Mouse (Mus musculus): ENCODE data around the gene E2f6.
A peak's percentile ranks its signal among the peaks of the same experiment; 100 is the strongest.

E2f6 gene

GRCm38 (mm10) chr12:16800959-16801315 lies 9.8 kb upstream of the E2f6 start:
- DNase-seq = no peak

GRCm38 (mm10) chr12:16803237-16803955 lies 7.4 kb upstream of the E2f6 start:
- no peak for DNase-seq

DNA sequence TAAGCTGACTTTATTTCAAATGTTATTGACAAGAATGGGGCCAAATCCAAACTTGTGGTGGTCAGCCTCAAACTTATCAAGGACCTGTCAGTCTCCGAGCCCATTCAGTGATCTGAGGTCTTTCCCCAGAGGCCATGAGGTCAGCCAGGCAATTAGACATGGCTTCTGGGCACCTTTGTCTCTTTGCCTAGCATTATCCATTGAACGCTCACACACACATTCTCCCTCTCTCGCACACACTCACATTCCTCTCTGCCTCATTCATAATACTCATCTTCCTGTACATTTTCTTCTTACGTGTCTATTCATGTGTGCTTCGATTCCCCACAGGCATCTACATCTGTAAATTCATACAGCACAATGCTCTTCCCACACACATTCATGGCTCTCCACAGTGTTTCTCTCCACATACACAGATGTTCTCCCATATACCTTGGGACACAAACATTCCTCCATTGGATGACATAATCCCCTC lies 6.8 kb upstream of the E2f6 start:
- DNase-seq = no peak

DNA sequence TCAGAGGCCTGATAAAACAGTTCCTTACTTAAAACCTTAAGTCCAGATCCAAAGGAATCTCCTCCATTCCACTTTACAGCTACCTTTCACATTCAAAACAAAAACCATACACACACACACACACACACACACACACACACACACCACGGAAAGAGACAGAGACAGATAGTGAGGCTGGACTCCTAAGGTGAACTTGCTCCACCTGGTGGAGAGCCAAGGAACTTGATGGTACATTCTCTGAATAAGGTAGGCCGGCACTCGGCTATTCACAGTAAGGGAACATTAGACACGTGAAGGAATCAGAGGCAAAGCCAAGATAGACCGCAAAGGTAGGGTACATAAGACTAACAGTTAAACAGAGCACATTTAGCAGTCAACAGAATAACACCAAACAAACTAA lies 5.3 kb upstream of the E2f6 start:
- peak; percentile 81 for DNase-seq

- DNase-seq = no peak
Observed at GRCm38 (mm10) chr12:16808045-16808444, 2.7 kb upstream of the E2f6 start.

GRCm38 (mm10) chr12:16811477-16811876 lies 714 bp downstream of the E2f6 start:
- DNase-seq = no peak

DNA sequence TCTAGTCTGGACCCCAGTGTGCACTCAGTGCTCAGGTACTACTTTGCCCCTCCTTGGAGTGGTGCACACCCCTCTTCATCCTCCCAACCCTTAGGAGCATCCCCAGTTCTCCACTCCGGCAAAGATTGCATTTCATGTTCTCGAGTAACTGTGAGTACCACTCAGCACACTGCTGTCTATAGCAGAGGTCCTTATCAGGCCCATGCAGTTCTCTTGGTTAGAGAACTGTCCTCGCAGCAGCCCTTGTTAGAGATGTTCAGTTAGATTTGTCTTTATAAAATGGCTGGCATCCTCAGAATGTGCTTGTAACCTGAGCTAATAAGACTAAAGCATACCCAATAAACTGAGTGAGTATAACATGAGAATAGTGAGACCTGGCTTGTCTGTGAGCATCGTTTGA lies 6.4 kb downstream of the E2f6 start:
- no peak for DNase-seq

- DNase-seq = no peak
Observed at GRCm38 (mm10) chr12:16818513-16818912, 7.8 kb downstream of the E2f6 start.

- no peak for DNase-seq
Observed at GRCm38 (mm10) chr12:16820761-16821160, 10.0 kb downstream of the E2f6 start.

- DNase-seq = no peak
Observed at GRCm38 (mm10) chr12:16822181-16822734, 11.5 kb downstream of the E2f6 start.

GRCm38 (mm10) chr12:16823701-16824100 lies 12.9 kb downstream of the E2f6 start:
- no peak for DNase-seq

- DNase-seq = peak; percentile 34
Observed at GRCm38 (mm10) chr12:16828505-16828904, 17.7 kb downstream of the E2f6 start.

DNA sequence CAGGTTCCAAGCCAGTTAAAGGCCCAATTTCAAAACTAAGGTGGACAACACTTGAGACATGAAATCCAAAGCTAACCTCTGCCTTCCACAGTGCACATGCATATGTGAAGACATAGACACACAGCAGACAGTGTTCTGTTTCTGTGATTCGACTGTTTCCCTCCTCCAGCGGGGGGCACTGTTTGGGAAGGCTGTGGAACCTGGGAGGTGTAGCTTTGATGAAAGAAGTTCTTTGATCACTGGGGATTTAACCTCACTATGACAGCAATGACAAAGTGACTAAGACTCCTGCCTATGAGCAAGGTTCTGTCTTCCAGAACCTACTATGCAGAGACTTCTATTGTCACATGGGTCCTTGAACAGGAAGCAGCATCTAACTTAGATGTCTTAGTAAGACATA lies 19.0 kb downstream of the E2f6 start:
- DNase-seq = no peak

GRCm38 (mm10) chr12:16831071-16831470 lies 20.3 kb downstream of the E2f6 start:
- no peak for DNase-seq

DNA sequence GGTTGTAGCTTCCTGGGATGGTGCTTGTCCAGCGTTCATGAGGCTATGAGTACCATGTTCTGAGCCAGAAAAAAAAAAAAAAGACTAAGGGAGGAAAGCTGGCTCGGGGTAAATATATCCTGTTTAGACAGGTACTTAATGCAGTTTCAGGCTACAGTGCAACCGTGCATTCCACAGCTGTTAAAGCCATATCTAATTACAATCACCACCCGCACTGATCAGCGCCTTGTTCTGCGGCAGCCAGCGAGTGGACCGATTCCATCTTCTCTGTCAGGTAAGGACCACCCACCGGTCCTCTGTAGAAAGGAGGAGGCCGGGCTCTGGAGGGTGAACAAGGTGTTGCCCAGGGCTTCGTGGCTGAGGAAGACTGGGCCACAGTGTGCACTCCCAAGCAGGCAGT lies 23.9 kb downstream of the E2f6 start:
- no peak for DNase-seq

GRCm38 (mm10) chr12:16836188-16836587 lies 25.4 kb downstream of the E2f6 start:
- DNase-seq = peak; percentile 91

DNA sequence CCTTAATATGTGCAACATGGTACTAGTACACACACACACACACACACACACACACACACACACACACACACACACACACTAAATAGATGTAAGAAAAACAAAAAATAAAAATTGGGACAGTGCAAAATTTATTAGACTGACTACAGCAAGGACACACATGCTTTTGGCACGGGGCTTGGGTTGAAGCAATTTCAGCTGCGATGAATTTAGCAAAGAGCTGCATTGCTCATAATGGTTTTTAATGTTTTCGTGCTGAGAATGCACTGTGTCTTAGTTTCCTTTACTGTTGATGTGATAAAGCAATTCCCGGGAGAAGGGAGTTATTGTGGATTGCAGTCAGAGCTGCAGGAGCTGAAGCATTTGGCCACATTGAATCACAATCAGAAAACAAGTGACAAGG lies 27.0 kb downstream of the E2f6 start:
- no peak for DNase-seq

DNA sequence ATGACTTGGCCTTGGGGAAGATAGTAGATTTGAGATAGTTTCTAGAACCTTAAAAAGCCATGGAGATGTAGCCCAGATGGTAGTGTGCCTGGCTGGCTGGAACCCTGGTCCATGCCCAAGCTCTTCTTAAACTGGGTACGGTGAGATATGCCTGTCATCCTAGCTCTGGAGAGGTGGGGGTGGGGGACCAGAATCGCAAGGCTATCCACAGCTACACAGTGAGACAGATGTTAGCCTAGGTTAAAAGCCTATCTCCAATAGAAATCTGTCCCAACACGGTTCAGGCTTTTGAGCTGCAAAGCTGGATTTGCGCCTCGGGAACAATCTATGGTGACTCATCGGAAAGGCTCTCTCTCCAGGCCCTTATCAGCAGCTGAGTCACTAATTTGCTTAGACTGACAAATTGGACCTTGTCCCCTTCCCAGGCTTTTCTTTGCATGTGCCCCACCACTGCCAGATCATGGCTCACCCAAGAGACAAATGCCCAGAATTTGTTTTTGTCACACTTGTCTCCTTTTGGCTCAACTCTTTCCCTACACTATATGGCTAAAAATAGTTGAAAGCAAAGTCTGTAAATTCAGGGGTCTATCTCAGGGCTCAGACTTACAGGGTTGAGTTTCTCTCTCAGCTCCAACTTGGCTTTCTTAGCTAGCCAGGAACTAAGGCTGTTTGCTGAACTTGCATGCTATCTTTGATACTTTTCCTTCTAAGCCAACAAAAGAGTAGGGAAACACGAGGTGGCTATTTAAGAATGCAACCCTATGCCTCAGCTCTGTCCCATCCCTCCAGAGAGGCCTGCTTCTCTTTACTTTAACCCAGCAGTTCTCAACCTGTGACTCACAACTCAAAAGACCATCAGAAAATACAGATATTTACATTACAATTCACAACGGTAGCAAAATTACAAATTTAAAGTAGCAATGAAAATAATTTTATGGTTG lies 30.3 kb downstream of the E2f6 start:
- DNase-seq = peak; percentile 30

- DNase-seq = peak; percentile 67
Observed at GRCm38 (mm10) chr12:16844623-16845592, 34.1 kb downstream of the E2f6 start.

DNA sequence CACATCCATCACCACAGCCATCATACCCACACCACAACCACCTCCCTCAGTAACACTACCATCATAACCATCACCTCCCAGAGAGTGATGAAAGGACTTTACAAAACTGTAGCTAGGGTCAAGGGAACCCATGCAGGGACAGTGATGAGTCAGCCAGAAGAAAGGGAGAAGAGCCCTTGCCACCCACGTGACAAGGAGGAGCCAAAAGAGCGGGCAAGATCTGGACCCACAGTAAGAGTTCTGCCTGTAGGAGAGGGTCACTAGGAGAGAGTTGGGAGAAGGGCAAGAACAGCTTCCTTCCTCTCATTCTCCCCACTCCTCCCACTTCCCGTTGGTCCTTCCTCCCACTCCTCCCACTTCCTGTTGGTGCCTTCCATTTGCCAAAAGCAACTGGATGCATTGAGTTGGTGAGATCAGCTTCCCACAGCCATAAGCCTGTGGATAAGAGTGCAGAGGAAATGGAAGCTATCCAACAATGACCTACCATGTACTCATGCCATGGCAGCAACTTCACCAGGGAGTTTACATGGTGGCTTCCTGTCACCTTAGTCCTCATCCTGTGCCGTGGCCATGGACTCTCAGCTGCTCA lies 36.5 kb downstream of the E2f6 start:
- DNase-seq = no peak

GRCm38 (mm10) chr12:16848501-16848900 lies 37.7 kb downstream of the E2f6 start:
- DNase-seq = no peak

DNA sequence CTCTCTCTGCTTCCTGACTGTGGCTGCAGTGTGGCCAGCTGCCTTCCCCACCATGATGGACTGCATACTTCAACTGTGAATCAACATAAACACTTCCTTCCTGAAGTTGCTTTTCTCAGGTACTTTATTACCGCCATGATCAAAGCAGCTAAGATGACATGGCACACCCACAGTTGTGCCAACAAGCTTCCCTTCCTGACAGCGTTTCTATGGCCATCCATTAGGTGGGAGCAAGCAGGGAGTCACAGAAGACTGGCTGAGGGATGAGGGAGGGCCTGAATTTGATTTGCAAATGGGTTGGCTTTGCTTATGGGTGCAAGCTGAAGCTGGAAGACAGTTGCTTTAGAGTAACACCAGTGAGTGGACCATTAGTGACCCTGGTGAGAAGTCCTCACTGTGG lies 39.1 kb downstream of the E2f6 start:
- no peak for DNase-seq
